Mouse (Mus musculus): ENCODE measurements around the gene Ucn. TPM values are rescaled to one million over a fixed set of nuclear protein-coding genes. Genes with fewer than 3 reads are reported as not detected.

The Ucn gene
- polyA plus RNA-seq, 1 experiment from 2014 or later = not detected

GRCm38 (mm10) chr5:31136730-31137424 is 1.8 kb downstream of the Ucn start:
- H3K4me2 ChIP-seq (ENCODE audit: low read length) = peak overlapping the region; percentile 60
- H3K9me3 ChIP-seq (ENCODE audit: control insufficient read depth, low read length) = no peaks in the 10 kb centered on the region
- under 1% methylated on average over 32 of the region's 33 CpGs for WGBS

GRCm38 (mm10) chr5:31126050-31126449 is 12.6 kb downstream of the Ucn start:
- ATAC-seq (ENCODE audit: insufficient number of reproducible peaks, insufficient read depth, low FRiP score, low read depth) = no peak
- no peaks in the 10 kb centered on the region for H3K36me3 ChIP-seq (ENCODE audit: control insufficient read depth, insufficient read depth, low read length)
- H3K27ac ChIP-seq (replicated peaks in 1 of 2; ENCODE audit: control insufficient read depth in 1 of 2, insufficient read depth in 1 of 2, low read depth in 2 of 2, low read length in 2 of 2) = no peak overlapping the region
- 33% methylated on average over 5 of the region's 5 CpGs for WGBS
- H3K4me3 ChIP-seq (ENCODE audit: control insufficient read depth in 1 of 2, insufficient read depth in 1 of 2, low read depth in 1 of 2, low read length in 2 of 2) = no peak overlapping the region
- no peaks in the 10 kb centered on the region for H3K9me3 ChIP-seq (ENCODE audit: control insufficient read depth, low read length)
- no peak overlapping the region for H3K4me2 ChIP-seq (ENCODE audit: low read length)
- H3K27me3 ChIP-seq (ENCODE audit: control insufficient read depth, insufficient read depth, low read length) = no peaks in the 10 kb centered on the region
- H3K9ac ChIP-seq (ENCODE audit: low read length) = no peak overlapping the region
- no peaks in the 10 kb centered on the region for H3K4me1 ChIP-seq (ENCODE audit: control insufficient read depth in 2 of 2, insufficient read depth in 2 of 2, low read length in 2 of 2)

More at GRCm38 (mm10) chr5:31136730-31137424, 1.8 kb downstream of the Ucn start:
- no peak overlapping the region for H3K9ac ChIP-seq (ENCODE audit: low read length)
- 0 out of 2 replicates have a peak, but pooled peaks have one; percentile 6 for ATAC-seq (ENCODE audit: insufficient number of reproducible peaks, insufficient read depth, low FRiP score, low read depth)
- H3K36me3 ChIP-seq (ENCODE audit: control insufficient read depth, insufficient read depth, low read length) = peaks cover 9% of the 10 kb centered on the region
- H3K27me3 ChIP-seq (ENCODE audit: control insufficient read depth, insufficient read depth, low read length) = peaks cover 59% of the 10 kb centered on the region
- peak overlapping the region in 1 of 2 experiments; percentile 36; a peak in 2 of 4 replicates for H3K4me3 ChIP-seq (ENCODE audit: control insufficient read depth in 1 of 2, insufficient read depth in 1 of 2, low read depth in 1 of 2, low read length in 2 of 2)
- peaks cover 15 to 21% of the 10 kb centered on the region in 2 experiments; a peak in 3 of 4 replicates for H3K4me1 ChIP-seq (ENCODE audit: control insufficient read depth in 2 of 2, insufficient read depth in 2 of 2, low read length in 2 of 2)
- H3K27ac ChIP-seq (replicated peaks in 1 of 2; ENCODE audit: control insufficient read depth in 1 of 2, insufficient read depth in 1 of 2, low read depth in 2 of 2, low read length in 2 of 2) = no peak overlapping the region

GRCm38 (mm10) chr5:31123481-31123880 is 15.1 kb downstream of the Ucn start:
- no peak for ATAC-seq (ENCODE audit: insufficient number of reproducible peaks, insufficient read depth, low FRiP score, low read depth)
- H3K27me3 ChIP-seq (ENCODE audit: control insufficient read depth, insufficient read depth, low read length) = no peaks in the 10 kb centered on the region
- H3K9me3 ChIP-seq (ENCODE audit: control insufficient read depth, low read length) = no peaks in the 10 kb centered on the region
- no peak overlapping the region for H3K4me2 ChIP-seq (ENCODE audit: low read length)
- no peak overlapping the region for H3K9ac ChIP-seq (ENCODE audit: low read length)
- no peak overlapping the region for H3K4me3 ChIP-seq (ENCODE audit: control insufficient read depth in 1 of 2, insufficient read depth in 1 of 2, low read depth in 1 of 2, low read length in 2 of 2)
- no peaks in the 10 kb centered on the region for H3K4me1 ChIP-seq (ENCODE audit: control insufficient read depth in 2 of 2, insufficient read depth in 2 of 2, low read length in 2 of 2)
- H3K36me3 ChIP-seq (ENCODE audit: control insufficient read depth, insufficient read depth, low read length) = no peaks in the 10 kb centered on the region
- 28% methylated on average over 2 of the region's 2 CpGs for WGBS
- H3K27ac ChIP-seq (replicated peaks in 1 of 2; ENCODE audit: control insufficient read depth in 1 of 2, insufficient read depth in 1 of 2, low read depth in 2 of 2, low read length in 2 of 2) = no peak overlapping the region

GRCm38 (mm10) chr5:31121111-31121510 is 17.5 kb downstream of the Ucn start:
- H3K27me3 ChIP-seq (ENCODE audit: control insufficient read depth, insufficient read depth, low read length) = no peaks in the 10 kb centered on the region
- peaks cover 3 to 5% of the 10 kb centered on the region in 2 experiments for H3K4me1 ChIP-seq (ENCODE audit: control insufficient read depth in 2 of 2, insufficient read depth in 2 of 2, low read length in 2 of 2)
- no peak overlapping the region for H3K9ac ChIP-seq (ENCODE audit: low read length)
- H3K4me3 ChIP-seq (ENCODE audit: control insufficient read depth in 1 of 2, insufficient read depth in 1 of 2, low read depth in 1 of 2, low read length in 2 of 2) = no peak overlapping the region
- H3K36me3 ChIP-seq (ENCODE audit: control insufficient read depth, insufficient read depth, low read length) = no peaks in the 10 kb centered on the region
- WGBS = 68% methylated on average over 8 of the region's 8 CpGs
- no peak overlapping the region for H3K4me2 ChIP-seq (ENCODE audit: low read length)
- ATAC-seq (ENCODE audit: insufficient number of reproducible peaks, insufficient read depth, low FRiP score, low read depth) = no peak
- H3K9me3 ChIP-seq (ENCODE audit: control insufficient read depth, low read length) = no peaks in the 10 kb centered on the region
- H3K27ac ChIP-seq (replicated peaks in 1 of 2; ENCODE audit: control insufficient read depth in 1 of 2, insufficient read depth in 1 of 2, low read depth in 2 of 2, low read length in 2 of 2) = no peak overlapping the region

- no peak for ATAC-seq (ENCODE audit: insufficient number of reproducible peaks, insufficient read depth, low FRiP score, low read depth)
- Histone ChIP-seq H3K4me2 (ENCODE audit: low read length) (peak overlapping the region; percentile 64), H3K4me1 (ENCODE audit: control insufficient read depth in 2 of 2, insufficient read depth in 2 of 2, low read length in 2 of 2) (peaks cover 4 to 6% of the 10 kb centered on the region in 2 experiments), H3K27me3 (ENCODE audit: control insufficient read depth, insufficient read depth, low read length) (no peaks in the 10 kb centered on the region), H3K27ac (replicated peaks in 1 of 2; ENCODE audit: control insufficient read depth in 1 of 2, insufficient read depth in 1 of 2, low read depth in 2 of 2, low read length in 2 of 2) (peak overlapping the region; percentile 12 to 68; a peak in 3 of 4 replicates), H3K9me3 (ENCODE audit: control insufficient read depth, low read length) (no peaks in the 10 kb centered on the region), H3K4me3 (ENCODE audit: control insufficient read depth in 1 of 2, insufficient read depth in 1 of 2, low read depth in 1 of 2, low read length in 2 of 2) (peak overlapping the region; percentile 36 to 39), H3K9ac (ENCODE audit: low read length) (peak overlapping the region; percentile 59), H3K36me3 (ENCODE audit: control insufficient read depth, insufficient read depth, low read length) (no peaks in the 10 kb centered on the region)
- 5% methylated on average over 10 of the region's 10 CpGs for WGBS
Observed at GRCm38 (mm10) chr5:31116912-31117311, 21.7 kb downstream of the Ucn start.

GRCm38 (mm10) chr5:31116354-31116753 is 22.3 kb downstream of the Ucn start, which contains the start of gene Trim54:
Gene Trim54, plus strand, starts transcription at chr5:31116712.
- Histone ChIP-seq H3K4me3 (ENCODE audit: control insufficient read depth in 1 of 2, insufficient read depth in 1 of 2, low read depth in 1 of 2, low read length in 2 of 2) (peak within 1 kb of the TSS; percentile 36 to 39), H3K27me3 (ENCODE audit: control insufficient read depth, insufficient read depth, low read length) (no peaks in the 10 kb centered on the region), H3K36me3 (ENCODE audit: control insufficient read depth, insufficient read depth, low read length) (no peaks in the 10 kb centered on the region), H3K4me1 (ENCODE audit: control insufficient read depth in 2 of 2, insufficient read depth in 2 of 2, low read length in 2 of 2) (peaks cover 4 to 6% of the 10 kb centered on the region in 2 experiments), H3K27ac (replicated peaks in 1 of 2; ENCODE audit: control insufficient read depth in 1 of 2, insufficient read depth in 1 of 2, low read depth in 2 of 2, low read length in 2 of 2) (peak within 1 kb of the TSS; percentile 12 to 68; a peak in 3 of 4 replicates), H3K4me2 (ENCODE audit: low read length) (peak within 1 kb of the TSS; percentile 64), H3K9me3 (ENCODE audit: control insufficient read depth, low read length) (no peaks in the 10 kb centered on the region), H3K9ac (ENCODE audit: low read length) (peak within 1 kb of the TSS; percentile 59)
- WGBS = 7% methylated on average over 3 of the region's 3 CpGs
- no peak; the same call in 1 of the 2 replicates for ATAC-seq (ENCODE audit: insufficient number of reproducible peaks, insufficient read depth, low FRiP score, low read depth)

GRCm38 (mm10) chr5:31110781-31111180 is 27.8 kb downstream of the Ucn start:
- no peaks in the 10 kb centered on the region for H3K27me3 ChIP-seq (ENCODE audit: control insufficient read depth, insufficient read depth, low read length)
- no peak overlapping the region for H3K4me3 ChIP-seq (ENCODE audit: control insufficient read depth in 1 of 2, insufficient read depth in 1 of 2, low read depth in 1 of 2, low read length in 2 of 2)
- H3K4me1 ChIP-seq (ENCODE audit: control insufficient read depth in 2 of 2, insufficient read depth in 2 of 2, low read length in 2 of 2) = no peaks in the 10 kb centered on the region
- WGBS = 16% methylated on average over 7 of the region's 7 CpGs
- no peak overlapping the region for H3K9ac ChIP-seq (ENCODE audit: low read length)
- no peaks in the 10 kb centered on the region for H3K9me3 ChIP-seq (ENCODE audit: control insufficient read depth, low read length)
- H3K36me3 ChIP-seq (ENCODE audit: control insufficient read depth, insufficient read depth, low read length) = no peaks in the 10 kb centered on the region
- no peak overlapping the region for H3K27ac ChIP-seq (replicated peaks in 1 of 2; ENCODE audit: control insufficient read depth in 1 of 2, insufficient read depth in 1 of 2, low read depth in 2 of 2, low read length in 2 of 2)
- H3K4me2 ChIP-seq (ENCODE audit: low read length) = no peak overlapping the region
- no peak for ATAC-seq (ENCODE audit: insufficient number of reproducible peaks, insufficient read depth, low FRiP score, low read depth)
